In genomic region chr17:48533844-48534705, GRCm38 (mm10) we compare ENCODE assay signal across 21 mouse cellular contexts.
DNase-seq lines count a peak whose midpoint lies in the region; ATAC-seq and TF ChIP-seq lines count a peak whose summit lies in the region.
"Had no signal": no experiment of that assay in that cellular context is flagged by ENCODE, and none has a peak within 500 bp of the region (broad histone marks: within the 10 kb centered on the region; RNA-seq: fewer than 3 reads in every experiment).

No protein-coding gene starts in this region.

- H3K4me2 ChIP-seq in intestine, embryonic 15.5 days (replicated peaks) = 0 out of 2 replicates have a peak overlapping the region, but pooled peaks have one; percentile 0
- H3K4me2 ChIP-seq in intestine, postnatal 0 days (replicated peaks; ENCODE audit: low read depth) = no peak overlapping the region
- no peak overlapping the region for H3K4me2 ChIP-seq in forebrain, embryonic 12.5 days
- H3K4me2 ChIP-seq: embryonic facial prominence, embryonic 15.5 days; heart, embryonic 11.5 days; liver, embryonic 13.5 days; midbrain, embryonic 12.5 days had no signal

- no peak overlapping the region for H3K4me3 ChIP-seq in intestine, embryonic 15.5 days (replicated peaks)
- H3K4me3 ChIP-seq in intestine, postnatal 0 days (ENCODE audit: low read depth, low read length) = no peak overlapping the region
- H3K4me3 ChIP-seq in forebrain, embryonic 12.5 days (replicated peaks) = no peak overlapping the region
- H3K4me3 ChIP-seq: embryonic facial prominence, embryonic 15.5 days; liver, embryonic 13.5 days; midbrain, embryonic 12.5 days had no signal

- peak; percentile 4 for DNase-seq in yolk sac, embryonic 10.5 days (ENCODE audit: low spot score)
- DNase-seq in urinary bladder, adult 18-20 months (ENCODE audit: low spot score in 2 of 2) = no peak
- DNase-seq in gastrocnemius, adult 18-20 months (ENCODE audit: low spot score) = no peak
- DNase-seq: adrenal gland, postnatal 14 days; cerebellum, adult 8-10 months; gastrocnemius, postnatal 36 days; kidney, adult 18-20 months; kidney, postnatal 36 days; layer of hippocampus, postnatal 36 days; liver, embryonic 13.5 days; right cerebral cortex, postnatal 14 days; thymus, postnatal 25 days had no signal

- 25% methylated on average over 13 of the region's 14 CpGs for WGBS in intestine, embryonic 15.5 days
- WGBS in intestine, postnatal 0 days = 46% methylated on average over 11 of the region's 14 CpGs
- WGBS in forebrain, embryonic 12.5 days = 50% methylated on average over 14 of the region's 14 CpGs

- no peaks in the 10 kb centered on the region for H3K36me3 ChIP-seq in intestine, embryonic 15.5 days
- no peaks in the 10 kb centered on the region; the same call in 1 of the 2 replicates for H3K36me3 ChIP-seq in intestine, postnatal 0 days (ENCODE audit: control insufficient read depth, insufficient read depth)
- no peaks in the 10 kb centered on the region for H3K36me3 ChIP-seq in forebrain, embryonic 12.5 days (replicated peaks)
- H3K36me3 ChIP-seq: embryonic facial prominence, embryonic 15.5 days; G1E; liver, embryonic 13.5 days; midbrain, embryonic 12.5 days had no signal

- no peak for TF ChIP-seq CTCF in intestine, postnatal 0 days (IDR thresholded peaks at IDR 0.05; ENCODE audit: low read depth)

- no peaks in the 10 kb centered on the region for H3K27me3 ChIP-seq in intestine, embryonic 15.5 days (replicated peaks)
- H3K27me3 ChIP-seq in intestine, postnatal 0 days (replicated peaks; ENCODE audit: control insufficient read depth, insufficient read depth, low read length) = no peaks in the 10 kb centered on the region
- no peaks in the 10 kb centered on the region for H3K27me3 ChIP-seq in forebrain, embryonic 12.5 days
- H3K27me3 ChIP-seq: embryonic facial prominence, embryonic 15.5 days; liver, embryonic 13.5 days; midbrain, embryonic 12.5 days had no signal

- no peaks in the 10 kb centered on the region for H3K9me3 ChIP-seq in intestine, embryonic 15.5 days
- H3K9me3 ChIP-seq in intestine, postnatal 0 days (ENCODE audit: control insufficient read depth) = no peaks in the 10 kb centered on the region
- no peaks in the 10 kb centered on the region for H3K9me3 ChIP-seq in forebrain, embryonic 12.5 days
- H3K9me3 ChIP-seq: embryonic facial prominence, embryonic 15.5 days; liver, embryonic 13.5 days; midbrain, embryonic 12.5 days had no signal

- no peak overlapping the region for H3K27ac ChIP-seq in intestine, embryonic 15.5 days
- H3K27ac ChIP-seq in intestine, postnatal 0 days (ENCODE audit: low read depth, low read length) = no peak overlapping the region
- no peak overlapping the region for H3K27ac ChIP-seq in forebrain, embryonic 12.5 days
- H3K27ac ChIP-seq: embryonic facial prominence, embryonic 15.5 days; liver, embryonic 13.5 days; midbrain, embryonic 12.5 days had no signal

- no peak; the same call in 1 of the 2 replicates for ATAC-seq in intestine, embryonic 15.5 days
- no peak for ATAC-seq in intestine, postnatal 0 days
- ATAC-seq in forebrain, embryonic 12.5 days (ENCODE audit: low FRiP score) = no peak
- peak; percentile 87 for ATAC-seq in megakaryocyte-erythroid progenitor cell, adult 5-6 weeks (replicated peaks; ENCODE audit: low FRiP score, low TSS enrichment, poor library complexity, severe bottlenecking)
- ATAC-seq: lung, postnatal 0 days had no signal

- no peak overlapping the region for H3K9ac ChIP-seq in intestine, embryonic 15.5 days
- no peak overlapping the region for H3K9ac ChIP-seq in intestine, postnatal 0 days (ENCODE audit: low read depth, low read length)
- H3K9ac ChIP-seq in forebrain, embryonic 12.5 days = peak overlapping the region; percentile 12; the same call in 1 of the 2 replicates
- H3K9ac ChIP-seq: embryonic facial prominence, embryonic 15.5 days; liver, embryonic 13.5 days; midbrain, embryonic 12.5 days had no signal

- no peaks in the 10 kb centered on the region for H3K4me1 ChIP-seq in intestine, embryonic 15.5 days (replicated peaks)
- H3K4me1 ChIP-seq in intestine, postnatal 0 days (replicated peaks; ENCODE audit: control insufficient read depth, insufficient read depth, low read length) = no peaks in the 10 kb centered on the region
- peaks cover 12% of the 10 kb centered on the region for H3K4me1 ChIP-seq in forebrain, embryonic 12.5 days
- H3K4me1 ChIP-seq: embryonic facial prominence, embryonic 15.5 days had no signal
